Mouse (Mus musculus): Measurements from ENCODE around the gene Doc2g.

Gene Doc2g

DNA sequence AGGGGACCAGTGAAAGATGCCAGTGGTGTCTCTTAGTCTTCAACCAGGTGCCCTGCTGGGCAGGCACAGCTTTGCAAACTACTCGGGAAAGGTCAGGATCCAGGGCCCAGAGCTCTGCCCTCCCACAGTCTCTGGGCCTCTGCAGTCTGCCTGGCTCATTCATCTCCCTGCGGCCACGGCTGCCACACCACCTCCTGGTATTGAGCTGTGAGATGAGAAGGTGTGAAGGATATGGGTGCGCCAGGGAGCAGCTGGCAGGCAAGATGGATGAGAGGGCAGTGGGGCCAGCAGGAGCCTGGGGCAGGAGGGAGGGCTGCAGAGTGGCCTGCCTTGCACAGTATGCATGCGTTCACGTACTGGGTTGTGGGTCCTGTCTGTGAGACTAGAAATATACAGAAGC is 12.3 kb upstream of the Doc2g start:
- DNase-seq (ENCODE audit: extremely low spot score): peak; percentile 33

DNA sequence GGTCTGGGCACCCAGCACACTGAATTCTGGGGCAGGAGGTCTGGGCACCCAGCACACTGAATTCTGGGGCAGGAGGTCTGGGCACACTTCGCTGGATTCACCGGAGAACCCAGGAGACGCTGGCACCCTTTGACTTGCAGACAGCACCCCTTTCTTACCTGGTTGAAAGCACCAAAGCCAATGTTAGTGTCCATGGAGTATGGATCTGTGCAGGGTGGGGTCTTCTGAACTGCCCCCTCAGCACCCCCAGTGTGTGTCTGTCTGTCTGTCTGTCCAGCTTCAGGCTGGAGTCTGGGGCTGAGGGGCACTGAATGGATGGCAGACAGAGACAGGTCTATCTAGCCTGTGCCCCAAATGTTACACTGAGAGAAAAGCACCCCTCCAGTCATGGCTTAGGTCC is 11.6 kb upstream of the Doc2g start:
- no peak for DNase-seq (ENCODE audit: extremely low spot score)

DNA sequence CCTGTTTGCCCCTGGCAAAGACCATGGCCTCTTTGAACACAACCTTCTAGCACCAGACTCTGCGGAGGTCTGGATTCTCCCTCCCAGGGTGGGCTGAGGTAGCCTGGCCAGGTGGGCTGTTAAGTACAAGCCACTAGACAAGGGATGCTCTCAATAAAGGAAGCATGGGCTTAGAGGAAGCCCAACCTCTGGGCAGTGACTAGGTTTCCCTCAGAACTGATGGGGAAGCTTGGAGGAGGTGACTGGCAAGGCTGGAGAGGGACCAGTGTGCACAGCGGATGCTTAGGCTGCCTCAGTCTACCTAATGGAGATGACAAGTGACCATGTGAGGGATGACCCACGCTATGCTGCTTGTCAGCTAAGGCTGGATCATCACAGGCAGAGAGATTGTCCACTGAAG is 11.1 kb upstream of the Doc2g start:
- DNase-seq (ENCODE audit: extremely low spot score): no peak

DNA sequence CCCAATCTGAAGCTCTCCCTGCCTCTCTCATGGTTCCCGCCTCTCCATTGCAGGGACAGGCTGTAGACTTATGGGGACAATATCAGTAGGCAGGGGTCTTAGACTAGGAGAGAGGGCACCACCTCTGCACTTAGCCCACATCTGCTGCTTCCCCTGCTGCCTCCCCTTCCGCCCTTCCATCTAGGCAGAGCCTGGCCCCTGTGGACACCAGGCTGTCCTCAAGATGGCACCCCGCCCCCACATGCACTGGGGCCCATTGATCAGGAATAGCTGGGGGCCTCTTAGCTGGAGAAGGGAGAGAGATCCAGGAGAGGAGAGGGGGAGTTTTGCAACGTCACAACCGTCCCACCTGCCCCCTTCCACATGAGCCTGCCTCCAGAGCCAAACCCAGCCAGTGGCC is 10.7 kb upstream of the Doc2g start, which contains the start of gene Tbx10:
Gene Tbx10 (plus strand): TSS at position 337 of the 400 bp plus-strand sequence.
- DNase-seq (ENCODE audit: extremely low spot score): no peak

DNA sequence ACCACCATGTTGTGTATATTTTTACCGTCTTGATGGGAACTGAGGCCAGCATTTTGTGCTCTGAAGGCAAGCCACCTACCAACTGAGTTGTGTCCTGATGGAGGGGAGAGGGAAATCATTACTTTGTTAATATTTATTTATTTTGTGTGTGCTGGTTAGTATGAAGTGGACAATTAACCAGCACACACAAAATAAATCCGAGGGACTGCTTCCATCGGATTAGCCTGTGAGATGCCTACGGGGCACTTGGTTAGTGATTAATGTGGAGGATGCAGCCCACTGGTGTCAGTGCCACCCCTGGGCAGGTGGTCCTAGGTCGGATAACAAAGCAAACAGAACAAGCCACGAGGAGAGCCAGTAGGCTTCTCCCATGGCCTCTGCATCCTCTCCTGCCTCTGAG is 8.2 kb upstream of the Doc2g start:
- DNase-seq (ENCODE audit: extremely low spot score): no peak

DNA sequence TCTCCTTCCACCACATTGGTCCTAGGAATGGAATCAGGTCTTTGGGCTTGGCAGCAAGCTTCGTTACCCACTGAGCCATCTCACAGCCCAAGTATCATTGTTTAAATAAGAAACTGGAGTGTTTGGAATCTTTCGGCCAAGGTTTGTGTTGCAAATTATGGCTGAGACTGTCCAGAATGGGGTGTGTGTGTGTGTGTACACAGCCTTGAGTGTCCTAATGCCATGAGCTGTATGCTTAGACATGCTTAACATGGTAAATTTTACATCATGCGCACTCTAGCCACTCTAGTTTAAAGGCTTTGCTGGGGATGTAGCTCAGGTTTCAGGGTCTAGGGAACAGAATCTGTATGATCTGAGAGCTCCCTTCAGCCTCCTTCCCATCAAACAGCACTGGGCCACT is 7.6 kb upstream of the Doc2g start:
- DNase-seq (ENCODE audit: extremely low spot score): no peak

DNA sequence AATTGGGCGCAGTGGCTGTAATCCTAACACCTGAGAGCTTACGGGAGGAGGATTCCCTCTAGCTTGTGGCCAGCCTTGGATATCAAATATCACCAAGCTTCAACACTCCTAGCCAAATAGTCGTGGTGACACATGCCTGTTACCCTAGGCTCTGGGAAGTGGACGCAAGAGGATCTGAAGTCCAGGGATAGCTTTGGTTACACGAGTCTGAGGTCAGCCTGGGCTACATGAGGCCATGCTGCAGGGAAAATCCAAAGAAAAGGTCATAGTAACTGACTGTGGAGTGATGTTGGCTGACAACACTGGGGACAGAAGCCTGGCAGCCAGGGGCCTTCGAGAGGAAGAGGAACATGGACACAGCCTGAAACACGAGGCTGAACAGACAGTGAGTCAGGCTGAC is 7.0 kb upstream of the Doc2g start:
- DNase-seq (ENCODE audit: extremely low spot score): no peak

DNA sequence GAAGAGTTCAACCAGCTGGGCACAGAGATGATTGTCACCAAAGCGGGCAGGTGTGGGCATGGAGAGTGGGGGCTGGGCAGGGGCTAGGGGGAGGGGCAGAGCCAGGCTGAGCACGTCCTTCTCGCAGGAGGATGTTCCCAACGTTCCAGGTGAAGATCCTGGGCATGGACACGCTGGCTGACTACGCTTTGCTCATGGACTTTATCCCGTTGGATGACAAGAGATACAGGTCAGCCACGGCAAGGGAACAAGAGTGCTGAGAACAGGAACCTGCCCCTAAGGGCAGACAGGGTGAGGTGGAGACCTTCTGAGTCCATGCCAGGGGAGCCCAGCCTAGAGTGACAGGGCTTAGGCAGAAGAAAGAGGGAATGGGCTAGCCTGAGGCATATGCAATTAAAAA is 6.4 kb upstream of the Doc2g start:
- DNase-seq (ENCODE audit: extremely low spot score): no peak

DNA sequence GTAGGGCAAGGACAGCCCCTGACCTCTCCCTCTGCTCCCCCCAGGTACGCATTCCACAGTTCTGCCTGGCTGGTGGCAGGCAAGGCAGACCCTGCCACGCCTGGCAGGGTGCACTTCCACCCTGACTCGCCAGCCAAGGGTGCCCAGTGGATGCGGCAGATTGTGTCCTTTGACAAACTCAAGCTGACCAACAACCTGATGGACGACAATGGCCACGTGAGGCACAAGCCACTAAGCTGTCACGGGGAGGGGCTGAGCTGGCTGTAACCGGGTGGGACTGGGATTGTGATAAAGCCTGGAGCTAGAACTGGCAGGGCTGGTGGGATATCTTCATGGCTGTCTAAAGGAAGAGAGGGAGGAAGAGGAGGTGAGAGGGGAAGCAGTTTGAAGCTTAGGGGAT is 5.9 kb upstream of the Doc2g start:
- no peak for DNase-seq (ENCODE audit: extremely low spot score)

DNA sequence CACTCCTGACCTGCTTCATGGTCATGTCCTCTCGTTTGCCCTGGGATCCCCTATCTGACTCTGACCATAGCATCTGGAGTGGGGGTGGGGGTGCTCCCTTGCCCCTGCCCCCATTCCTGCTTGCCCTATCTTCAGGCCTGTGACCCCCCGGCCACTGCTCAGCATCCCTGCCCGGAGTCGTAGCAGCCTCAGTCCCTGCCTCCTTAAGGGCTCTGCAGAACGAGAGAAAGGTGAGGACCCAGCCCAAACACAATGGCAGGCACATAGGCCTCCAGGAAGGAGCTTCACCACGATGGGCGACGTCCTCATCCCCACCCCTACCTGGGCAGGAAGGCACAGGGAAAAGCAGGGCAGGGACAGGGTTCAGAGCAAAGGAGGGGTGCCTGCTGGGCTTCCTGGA is 4.8 kb upstream of the Doc2g start:
- no peak for DNase-seq (ENCODE audit: extremely low spot score)

DNA sequence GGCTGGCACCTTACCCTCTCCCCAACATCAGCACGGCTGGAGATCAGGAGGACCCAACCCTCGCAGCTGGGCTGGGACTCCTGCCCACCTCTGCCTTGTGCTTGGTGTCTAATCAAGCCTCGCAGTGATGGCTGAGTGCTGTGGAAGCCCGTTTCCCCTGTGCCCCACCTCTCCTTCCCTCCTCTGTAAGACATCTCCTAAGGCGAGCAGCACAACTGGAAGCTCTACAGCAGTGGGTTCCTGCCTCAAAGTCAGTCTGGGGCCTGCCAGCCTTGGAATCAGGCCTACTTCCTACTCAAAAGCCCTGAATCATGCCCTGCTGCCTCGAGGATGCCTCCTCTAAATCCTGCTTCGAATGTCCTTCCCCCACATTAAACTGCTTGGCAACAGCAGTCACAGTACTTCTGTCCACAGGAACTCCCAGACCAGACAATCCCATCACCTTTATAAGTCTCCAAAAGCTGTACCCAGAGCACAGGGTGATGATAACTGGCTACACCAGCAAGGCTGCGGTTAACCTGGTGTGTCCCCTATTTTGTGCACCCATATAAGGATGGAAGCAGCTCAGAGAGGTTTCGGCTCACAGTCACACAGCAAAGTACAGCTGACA is 3.9 kb upstream of the Doc2g start:
- DNase-seq (ENCODE audit: extremely low spot score): no peak

DNA sequence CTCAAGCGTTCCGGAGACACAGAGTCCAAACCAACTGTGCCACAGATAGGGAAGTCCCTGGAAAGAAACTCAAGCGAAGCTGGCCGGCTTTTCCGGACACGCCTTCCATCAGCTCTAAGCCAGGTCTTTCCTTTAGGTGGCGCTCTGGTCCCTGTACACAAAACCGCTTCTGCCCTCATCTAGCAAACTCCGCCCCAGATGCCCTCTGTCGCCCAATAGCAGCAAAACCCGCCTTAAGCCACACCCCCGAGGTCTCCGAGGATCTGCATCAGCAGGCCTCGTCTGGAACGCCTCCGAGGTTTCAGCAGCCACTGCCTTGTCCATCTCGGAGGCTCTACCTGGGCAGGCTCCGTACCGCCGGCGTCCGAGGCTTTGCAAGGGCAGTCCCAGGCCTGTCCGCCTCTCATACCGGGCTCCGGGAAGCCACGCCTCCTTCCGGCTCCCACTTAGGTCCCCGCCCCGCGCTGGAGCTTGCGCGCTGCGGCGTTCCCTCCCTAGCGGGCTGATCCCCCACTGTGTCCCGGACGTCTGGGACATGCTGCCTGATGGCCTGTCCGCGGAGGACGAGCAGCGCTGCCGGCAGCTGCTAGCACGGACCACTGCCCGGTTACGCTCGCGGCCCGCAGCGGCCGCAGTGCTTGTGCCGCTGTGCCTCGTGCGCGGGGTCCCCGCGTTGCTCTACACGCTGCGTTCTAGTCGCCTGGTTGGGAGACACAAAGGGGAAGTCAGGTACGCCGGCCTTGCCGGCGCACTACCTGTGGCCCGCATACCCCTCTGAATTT is 2.8 kb upstream of the Doc2g start, which contains the start of the genes Nudt8 and Gm49405:
Gene Nudt8 (plus strand): TSS at position 462 of the 782 bp plus-strand sequence.
Gene Gm49405 (plus strand): TSS at position 508 of the 782 bp plus-strand sequence.
- peak; percentile 99 for DNase-seq (ENCODE audit: extremely low spot score)

DNA sequence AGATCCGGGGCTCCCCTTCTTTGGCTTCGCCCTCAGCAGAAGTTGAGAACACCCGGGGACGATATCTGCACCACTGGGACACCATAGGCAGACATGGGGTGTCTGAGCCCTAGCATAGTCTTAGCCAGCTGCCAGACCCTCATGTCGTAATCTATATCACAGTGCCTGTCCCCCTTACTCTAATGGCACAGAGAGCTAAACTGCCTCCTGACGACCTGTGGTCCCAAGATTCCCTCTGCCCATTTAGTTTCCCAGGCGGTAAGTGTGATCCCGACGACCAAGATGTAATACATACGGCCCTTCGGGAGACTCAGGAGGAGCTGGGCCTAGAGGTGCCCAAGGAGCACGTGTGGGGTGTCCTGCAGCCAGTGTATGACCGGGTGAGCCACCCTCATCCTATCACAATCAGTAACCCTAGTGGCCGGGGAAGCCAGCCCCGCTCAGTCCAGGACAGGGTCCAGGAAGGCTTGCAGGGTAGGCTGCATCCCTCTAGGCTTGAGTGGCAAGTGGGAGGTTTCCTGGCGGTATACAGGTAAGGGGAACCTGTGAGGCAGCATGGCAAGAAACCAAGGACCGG is 2.1 kb upstream of the Doc2g start:
- DNase-seq (ENCODE audit: extremely low spot score): peak; percentile 28

DNA sequence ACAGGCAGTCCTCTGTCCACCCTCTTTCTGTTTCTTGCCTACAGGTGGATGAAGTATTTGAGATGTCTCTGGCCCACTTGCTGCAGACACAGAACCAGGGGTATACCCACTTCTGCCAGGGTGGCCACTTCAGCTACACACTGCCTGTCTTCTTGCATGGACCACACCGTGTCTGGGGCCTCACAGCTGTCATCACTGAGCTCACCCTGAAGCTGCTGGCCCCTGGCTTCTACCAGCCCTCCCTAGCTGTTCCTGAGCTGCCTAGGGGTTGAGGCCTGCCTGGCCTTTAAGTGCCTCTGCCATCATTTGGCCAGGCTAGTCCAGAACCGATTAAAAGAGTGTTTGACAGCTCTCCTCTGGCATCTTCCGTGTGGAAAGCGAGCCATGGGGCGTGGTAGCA is 1.4 kb upstream of the Doc2g start:
- DNase-seq (ENCODE audit: extremely low spot score): no peak

DNA sequence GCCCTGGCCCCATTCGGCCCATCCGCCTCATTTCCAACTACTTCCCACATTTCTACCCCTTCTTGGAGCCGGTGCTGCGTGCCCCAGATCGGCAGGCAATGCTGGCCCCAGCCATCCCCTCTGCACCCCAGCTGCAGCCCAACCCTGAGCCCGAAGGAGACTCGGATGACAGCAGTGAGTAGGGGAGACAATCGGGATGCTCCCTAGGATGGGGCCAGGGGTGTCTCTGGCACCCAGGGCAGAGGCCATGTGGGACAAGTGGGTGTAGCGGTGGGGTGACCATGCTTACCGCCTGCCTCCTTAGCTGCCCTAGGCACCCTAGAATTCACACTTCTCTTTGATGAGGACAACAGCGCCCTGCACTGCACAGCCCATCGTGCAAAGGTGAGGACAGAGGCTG is 528 bp downstream of the Doc2g start:
- DNase-seq (ENCODE audit: extremely low spot score): no peak

DNA sequence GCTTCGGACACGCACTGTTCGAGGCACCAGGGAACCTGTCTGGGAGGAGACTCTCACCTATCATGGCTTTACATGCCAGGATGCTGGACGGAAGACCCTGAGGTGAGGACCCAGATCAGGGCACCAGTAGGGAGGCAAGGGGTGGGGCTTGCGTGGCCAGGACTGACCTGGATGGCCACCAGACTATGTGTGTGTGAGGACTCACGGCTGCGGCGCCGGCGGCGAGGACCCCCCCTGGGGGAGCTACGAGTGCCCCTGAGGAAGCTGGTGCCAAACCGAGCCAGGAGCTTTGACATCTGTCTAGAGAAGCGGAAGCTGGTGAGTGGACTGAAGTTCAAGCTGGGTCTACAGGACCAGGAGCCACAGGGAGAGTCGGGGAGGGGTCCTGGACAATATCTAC is 1.2 kb downstream of the Doc2g start:
- DNase-seq (ENCODE audit: extremely low spot score): no peak

DNA sequence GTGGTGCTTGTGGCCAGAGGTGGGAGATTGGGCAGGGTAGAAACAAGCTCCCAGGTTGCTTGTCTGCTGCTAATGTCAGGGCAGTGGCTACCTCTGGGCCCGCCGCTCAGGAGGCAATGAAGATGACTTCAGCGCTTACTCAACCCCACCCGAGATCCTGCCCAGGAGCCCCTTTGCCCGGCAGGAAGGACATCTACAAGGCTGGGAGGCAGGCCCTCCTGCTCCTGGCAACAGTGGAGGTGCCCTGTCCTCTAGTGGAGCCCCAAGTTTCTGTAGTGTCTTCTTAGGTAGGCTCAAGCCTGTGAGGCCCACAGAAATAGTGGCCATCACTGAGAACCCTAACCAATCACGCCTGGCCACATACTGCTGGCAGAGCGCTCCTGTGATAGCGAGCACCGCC is 2.0 kb downstream of the Doc2g start:
- no peak for DNase-seq (ENCODE audit: extremely low spot score)

DNA sequence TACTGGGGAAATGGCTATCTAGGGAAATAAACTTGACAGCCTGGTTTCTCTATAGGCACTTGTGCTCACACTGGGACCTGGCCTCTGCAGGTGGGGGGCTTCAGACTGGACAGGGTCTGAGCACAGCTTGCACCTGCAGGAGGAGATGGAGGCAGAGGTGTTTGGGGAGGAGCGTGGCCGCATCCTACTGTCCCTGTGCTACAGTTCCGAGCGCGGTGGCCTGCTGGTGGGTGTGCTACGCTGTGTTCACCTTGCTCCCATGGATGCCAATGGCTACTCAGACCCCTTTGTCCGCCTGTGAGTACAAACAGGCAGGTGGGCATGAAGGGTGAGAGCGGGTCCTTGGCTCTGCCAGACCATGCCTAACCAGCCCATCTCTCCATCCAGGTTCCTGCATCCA is 2.9 kb downstream of the Doc2g start:
- DNase-seq (ENCODE audit: extremely low spot score): no peak

DNA sequence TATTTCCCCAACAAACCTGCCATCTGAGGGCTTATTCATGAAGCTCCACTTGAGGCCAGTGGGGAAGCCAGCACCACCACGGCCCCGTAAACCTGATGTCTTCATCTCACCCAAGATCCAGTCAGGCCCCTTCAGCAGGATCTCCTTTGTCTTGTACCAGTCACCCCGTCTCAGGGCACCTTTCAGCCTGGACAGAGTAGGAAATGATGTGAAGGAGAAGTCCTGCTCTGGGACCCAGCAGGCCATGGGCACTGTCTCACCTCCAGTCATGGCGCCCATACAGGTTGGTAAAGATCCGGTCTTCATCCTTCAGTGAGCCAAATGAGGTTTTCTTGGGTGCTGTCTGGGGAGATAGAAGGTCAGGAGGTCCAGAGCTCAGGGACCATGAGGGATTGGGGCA is 8.0 kb downstream of the Doc2g start:
- no peak for DNase-seq (ENCODE audit: extremely low spot score)

DNA sequence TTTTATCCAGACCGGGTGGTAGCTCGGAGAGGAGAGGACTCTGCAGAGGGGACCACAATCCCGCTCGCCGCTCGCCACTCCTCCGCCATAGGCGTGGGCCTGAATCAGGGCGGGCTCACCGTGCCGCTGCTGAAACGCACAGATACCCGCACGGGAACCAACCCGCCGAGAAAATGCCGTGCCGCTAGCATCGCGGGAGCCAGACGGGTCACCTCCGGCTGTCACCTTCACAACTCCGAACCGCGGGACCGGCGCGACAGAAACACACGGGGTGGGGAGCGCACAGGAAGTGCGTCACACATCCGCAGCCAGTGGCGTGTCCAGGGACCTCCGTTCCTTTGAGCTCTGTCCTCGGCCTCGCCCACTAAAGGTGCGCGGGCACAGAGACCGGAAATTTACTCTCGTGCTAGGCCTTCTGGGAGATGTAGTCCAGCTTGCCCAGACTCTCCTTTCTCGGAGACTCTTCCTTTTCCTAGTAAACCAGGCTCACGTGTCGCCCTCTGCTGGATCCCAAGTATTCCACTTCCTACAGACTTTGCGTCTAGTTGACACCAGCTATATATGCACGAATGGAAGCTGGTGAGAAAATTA is 9.4 kb downstream of the Doc2g start, which contains the start of gene Ndufv1:
Gene Ndufv1 (minus strand): TSS at position 375 of the 591 bp plus-strand sequence.
- DNase-seq (ENCODE audit: extremely low spot score): peak; percentile 95

DNA sequence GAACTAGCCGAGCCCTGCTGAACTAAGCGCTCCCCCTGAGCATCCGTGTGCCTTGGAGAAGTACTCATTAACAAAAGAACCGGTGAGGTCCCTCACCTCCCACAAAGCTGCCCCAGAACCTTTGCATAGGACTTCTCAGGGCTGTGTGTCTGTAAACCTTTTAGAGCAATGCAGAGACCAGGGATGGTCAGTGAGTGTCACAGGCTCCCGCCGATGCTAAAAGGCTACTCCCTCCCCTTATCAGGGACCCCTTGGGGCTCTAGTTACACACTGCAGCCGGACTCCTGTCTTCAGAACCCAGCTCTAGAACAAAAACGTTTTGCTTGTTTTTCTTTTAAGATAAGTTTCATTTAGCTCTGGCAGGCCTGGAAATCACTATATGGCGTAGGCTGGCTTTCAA is 10.0 kb downstream of the Doc2g start:
- DNase-seq (ENCODE audit: extremely low spot score): no peak

DNA sequence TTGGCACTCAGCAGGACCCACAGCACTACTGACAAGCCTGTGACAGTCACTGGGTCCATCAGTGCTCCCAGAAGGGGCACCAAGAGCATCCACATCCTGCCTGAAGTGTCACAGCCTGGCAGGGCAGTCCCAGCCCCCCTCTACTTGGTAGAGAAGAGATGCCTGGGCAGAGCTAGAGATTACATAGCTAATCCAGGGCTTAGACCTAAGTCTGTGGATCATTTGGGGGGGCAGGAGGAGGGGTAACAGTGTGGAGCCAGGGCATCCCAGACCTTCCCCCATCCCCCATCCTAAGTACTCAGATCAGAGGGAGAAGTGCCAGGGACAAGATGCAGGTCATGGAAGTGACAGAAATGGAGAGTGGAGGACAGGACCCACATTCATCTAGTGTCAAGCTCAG is 11.7 kb downstream of the Doc2g start:
- DNase-seq (ENCODE audit: extremely low spot score): no peak

DNA sequence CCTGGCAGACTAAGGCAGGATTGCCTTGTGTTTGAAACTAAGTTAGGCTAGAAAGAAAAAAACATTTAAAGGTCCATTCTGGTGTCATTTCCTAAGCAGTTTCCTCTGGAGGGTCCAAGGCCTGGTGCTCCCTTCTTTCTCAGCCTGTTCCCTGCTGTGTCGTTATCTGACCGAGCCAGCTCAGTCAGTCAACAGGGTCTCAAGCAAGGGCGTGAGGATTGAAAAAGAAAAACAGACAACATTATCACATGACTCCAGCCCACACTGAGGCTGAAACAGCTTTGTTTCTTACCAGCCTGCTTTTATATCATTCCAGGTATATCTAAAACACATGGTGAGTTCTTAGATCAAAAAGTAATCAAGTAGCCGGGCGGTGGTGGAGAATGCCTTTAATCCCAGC is 12.5 kb downstream of the Doc2g start:
- no peak for DNase-seq (ENCODE audit: extremely low spot score)

Measured in embryo, embryonic 9.5 days (tissue).